Mouse (Mus musculus) MEL (cell line): ENCODE measurements around the gene Hectd1. TPM values are rescaled to one million over a fixed set of nuclear protein-coding genes. Genes with fewer than 3 reads are reported as not detected.
A peak's percentile ranks its signal among the peaks of the same experiment; 100 is the strongest.

Experiments
- DNase-seq: peaks from one replicate; pipeline ENCODE4 v3.0.0; 2011; ENCODE audit warnings: low read depth, low spot score
- H3K27ac ChIP-seq: 2 replicates; pipeline ENCODE4 v1.5.1; 2012; ENCODE audit warnings: low read depth, mild to moderate bottlenecking, control low read depth, low read length, moderate library complexity; ENCODE audit not compliant: control insufficient read depth
- H3K27me3 ChIP-seq, 2 experiments: fragments of 150-350 bp in 1 of 2; sonication (generic) in 1 of 2; 2 replicates each; pipeline ENCODE4 v1.6.1; 2012; ENCODE audit warnings: low read length in 2 of 2, mild to moderate bottlenecking in 2 of 2, improper control_type of control experiment in 1 of 2, moderate library complexity in 1 of 2; ENCODE audit not compliant: insufficient read depth in 2 of 2, control insufficient read depth in 1 of 2
- H3K36me3 ChIP-seq, 2 experiments: 2 replicates each; pipeline ENCODE4 v1.6.1; 2012 to 2014; ENCODE audit warnings: low read length in 2 of 2, improper control_type of control experiment in 1 of 2, inconsistent platforms in 1 of 2, mild to moderate bottlenecking in 1 of 2; ENCODE audit not compliant: insufficient read depth in 2 of 2, control insufficient read depth in 1 of 2
- H3K4me1 ChIP-seq, 2 experiments: fragments of 150-350 bp in 1 of 2; sonication (generic) in 1 of 2; 2 replicates each; pipeline ENCODE4 v1.6.1; 2012; ENCODE audit warnings: low read length in 2 of 2, improper control_type of control experiment in 1 of 2, mild to moderate bottlenecking in 1 of 2; ENCODE audit not compliant: insufficient read depth in 2 of 2, control insufficient read depth in 1 of 2
- H3K4me3 ChIP-seq, 2 experiments: fragments of 150-350 bp in 1 of 2; sonication (generic) in 1 of 2; 2 replicates each; pipeline ENCODE4 v1.5.1; 2012; ENCODE audit warnings: low read depth in 2 of 2, low read length in 2 of 2, mild to moderate bottlenecking in 2 of 2, moderate library complexity in 2 of 2, control low read depth in 1 of 2, improper control_type of control experiment in 1 of 2; ENCODE audit not compliant: control insufficient read depth in 1 of 2, insufficient read depth in 1 of 2
- H3K79me2 ChIP-seq: 2 replicates; pipeline ENCODE4 v1.6.1; 2012; ENCODE audit warnings: mild to moderate bottlenecking, low read length, moderate library complexity; ENCODE audit not compliant: control insufficient read depth, poor library complexity, insufficient read depth
- H3K9ac ChIP-seq: 2 replicates; pipeline ENCODE4 v1.6.1; 2012; ENCODE audit warnings: low read depth, mild to moderate bottlenecking, control low read depth, low read length, moderate library complexity; ENCODE audit not compliant: control insufficient read depth, poor library complexity, severe bottlenecking
- H3K9me3 ChIP-seq: fragments of 150-350 bp; sonication (generic); replicated peaks from 2 replicates; pipeline ENCODE4 v1.6.1; 2012; ENCODE audit warnings: mild to moderate bottlenecking, low read length, improper control_type of control experiment, moderate library complexity; ENCODE audit not compliant: insufficient read depth
- BHLHE40 ChIP-seq: IDR thresholded peaks from 2 replicates; pipeline ENCODE4 v1.6.1; 2012; ENCODE audit warnings: low read depth, mild to moderate bottlenecking, inconsistent platforms, low read length, improper control_type of control experiment, borderline replicate concordance
- CHD1 ChIP-seq: IDR thresholded peaks from 2 replicates; pipeline ENCODE4 v1.6.1; 2012; ENCODE audit warnings: low read depth, mild to moderate bottlenecking, inconsistent platforms, low read length, improper control_type of control experiment
- CTCF ChIP-seq, 3 experiments: IDR thresholded peaks in 2 of 3; conservative IDR thresholded peaks in 1 of 3; 2 replicates each; pipeline ENCODE4 v1.5.1; 2011 to 2012; ENCODE audit warnings: low read length in 3 of 3, low read depth in 2 of 3, mild to moderate bottlenecking in 2 of 3, improper control_type of control experiment in 1 of 3, inconsistent platforms in 1 of 3, mixed read lengths in 1 of 3, moderate library complexity in 1 of 3; ENCODE audit not compliant: control insufficient read depth in 1 of 3, insufficient read depth in 1 of 3, poor library complexity in 1 of 3, severe bottlenecking in 1 of 3
- EP300 ChIP-seq, 2 experiments: IDR thresholded peaks; 2 replicates each; pipeline ENCODE4 v1.6.1; 2011; ENCODE audit warnings: improper control_type of control experiment in 2 of 2, low read length in 2 of 2, low read depth in 1 of 2, mild to moderate bottlenecking in 1 of 2
- KAT2A ChIP-seq: conservative IDR thresholded peaks from 2 replicates; pipeline ENCODE4 v1.6.1; 2012; ENCODE audit warnings: low read depth, low read length, improper control_type of control experiment, inconsistent platforms
- MAX ChIP-seq: IDR thresholded peaks from 2 replicates; pipeline ENCODE4 v1.6.1; 2011; ENCODE audit warnings: low read length, improper control_type of control experiment
- MXI1 ChIP-seq: IDR thresholded peaks from 2 replicates; pipeline ENCODE4 v1.6.1; 2011; ENCODE audit warnings: mild to moderate bottlenecking, low read depth, low read length, improper control_type of control experiment
- MYB ChIP-seq: IDR thresholded peaks from 2 replicates; pipeline ENCODE4 v1.6.1; 2011; ENCODE audit warnings: mild to moderate bottlenecking, low read depth, low read length, improper control_type of control experiment
- NELFE ChIP-seq: IDR thresholded peaks from 2 replicates; pipeline ENCODE4 v1.6.1; 2011; ENCODE audit warnings: low read depth, low read length, improper control_type of control experiment
- POLR2A ChIP-seq, 2 experiments: IDR thresholded peaks; 2 replicates each; pipeline ENCODE4 v1.6.1; 2011 to 2012; ENCODE audit warnings: low read length in 2 of 2, mild to moderate bottlenecking in 2 of 2, control low read depth in 1 of 2, improper control_type of control experiment in 1 of 2, low read depth in 1 of 2, moderate library complexity in 1 of 2; ENCODE audit not compliant: control insufficient read depth in 1 of 2, insufficient read depth in 1 of 2, poor library complexity in 1 of 2
- SIN3A ChIP-seq: IDR thresholded peaks from 2 replicates; pipeline ENCODE4 v1.6.1; 2012; ENCODE audit warnings: low read length, improper control_type of control experiment, inconsistent platforms
- TAL1 ChIP-seq: IDR thresholded peaks from 2 replicates; pipeline ENCODE4 v1.6.1; 2012; ENCODE audit warnings: mild to moderate bottlenecking, inconsistent platforms, low read length, moderate library complexity, mixed read lengths
- TBP ChIP-seq: IDR thresholded peaks from 2 replicates; pipeline ENCODE4 v1.8.0; 2011; ENCODE audit warnings: low read depth, low read length, improper control_type of control experiment
- TCF12 ChIP-seq: IDR thresholded peaks from 2 replicates; pipeline ENCODE4 v1.6.1; 2014; ENCODE audit warnings: low read depth, mild to moderate bottlenecking, inconsistent platforms, low read length, improper control_type of control experiment, moderate library complexity
- UBTF ChIP-seq: IDR thresholded peaks from 2 replicates; pipeline ENCODE4 v1.6.1; 2012; ENCODE audit warnings: low read depth, mild to moderate bottlenecking, inconsistent platforms, low read length, improper control_type of control experiment, moderate library complexity, borderline replicate concordance; ENCODE audit not compliant: insufficient read depth
- USF1 ChIP-seq: IDR thresholded peaks from 2 replicates; pipeline ENCODE4 v1.6.1; 2014; ENCODE audit warnings: low read depth, mild to moderate bottlenecking, inconsistent platforms, low read length, improper control_type of control experiment, moderate library complexity
- ZMIZ1 ChIP-seq: IDR thresholded peaks from 2 replicates; pipeline ENCODE4 v1.6.1; 2012; ENCODE audit warnings: low read depth, mild to moderate bottlenecking, inconsistent platforms, low read length, improper control_type of control experiment, moderate library complexity
- polyA plus RNA-seq, 2 experiments: library from polyadenylated mRNA; stranded (reverse) in 1 of 2; unstranded in 1 of 2; fragments of >175 nt in 1 of 2; fragments of >200 nt in 1 of 2; gene quantifications; 2 replicates each; pipeline versions ENCODE4 v1.2.1 to v1.2.4; 2012; ENCODE audit warnings: low replicate concordance in 2 of 2, low read depth in 1 of 2; ENCODE audit not compliant: insufficient read length in 2 of 2, insufficient read depth in 1 of 2, missing spikeins in 1 of 2
- total RNA-seq: library from RNA; depleted of rRNA; stranded (reverse); fragments of 300-350 nt; gene quantifications from 2 replicates; pipeline ENCODE4 v1.2.3, GENCODE M21; 2012

Gene Hectd1
- total and polyA plus RNA-seq, 3 experiments, result 55.2 to 248 (median 72.0) TPM

- peak overlapping the region; percentile 58 for H3K27ac ChIP-seq
- peaks cover 10 to 29% of the 10 kb centered on the region in 2 experiments for H3K4me1 ChIP-seq
- H3K79me2 ChIP-seq, result no peaks in the 10 kb centered on the region
- no peaks in the 10 kb centered on the region for H3K27me3 ChIP-seq
- H3K9me3 ChIP-seq, result no peaks in the 10 kb centered on the region
- H3K36me3 ChIP-seq, result peaks cover 0 to 28% of the 10 kb centered on the region in 2 experiments; a peak in 2 of 4 replicates
- TF ChIP-seq TBP, result peak; percentile 76
- TF ChIP-seq KAT2A, result no peak
- no peak for TF ChIP-seq SIN3A
- TF ChIP-seq POLR2A (IDR thresholded peaks at IDR 0.05; ENCODE audit: control insufficient read depth in 1 of 2, insufficient read depth in 1 of 2, low read depth in 1 of 2, low read length in 2 of 2, poor library complexity in 1 of 2), result no peak
- no peak for TF ChIP-seq MAX
- TF ChIP-seq TAL1, result no peak
- TF ChIP-seq UBTF, result no peak
- no peak for TF ChIP-seq CTCF (IDR thresholded peaks at IDR 0.05 in 2 of 3, conservative IDR thresholded peaks at IDR 0.05 in 1 of 3; ENCODE audit: control insufficient read depth in 1 of 3, insufficient read depth in 1 of 3, low read depth in 2 of 3, low read length in 3 of 3, poor library complexity in 1 of 3, severe bottlenecking in 1 of 3)
- no peak for TF ChIP-seq MYB
- TF ChIP-seq CHD1, result no peak
- TF ChIP-seq EP300 (IDR thresholded peaks at IDR 0.05; ENCODE audit: low read depth in 1 of 2, low read length in 2 of 2), result peak in 1 of 2 experiments; percentile 11; a peak in 1 of 4 replicates
- TF ChIP-seq ZMIZ1, result no peak
- TF ChIP-seq TCF12, result no peak
- no peak for TF ChIP-seq BHLHE40
- no peak; the same call in 1 of the 2 replicates for TF ChIP-seq NELFE
- TF ChIP-seq MXI1, result 0 out of 2 replicates have a peak, but pooled peaks have one; percentile 6
- TF ChIP-seq, all 39 proteins: peak for 3
- peak; percentile 65 for DNase-seq
- H3K4me3 ChIP-seq, result peak overlapping the region in 1 of 2 experiments; percentile 14; a peak in 1 of 4 replicates
- peak overlapping the region; percentile 32 for H3K9ac ChIP-seq
Measured at GRCm38 (mm10) chr12:51866226-51866910, 37.0 kb upstream of the Hectd1 start.

- peak; percentile 56 for DNase-seq
- TF ChIP-seq SIN3A (no peak), TAL1 (no peak), EP300 (IDR thresholded peaks at IDR 0.05; ENCODE audit: low read depth in 1 of 2, low read length in 2 of 2) (no peak), USF1 (peak; percentile 52), TCF12 (no peak)
- Histone ChIP-seq H3K4me3 (no peak overlapping the region), H3K79me2 (no peaks in the 10 kb centered on the region), H3K27me3 (no peaks in the 10 kb centered on the region), H3K36me3 (peaks cover 0 to 22% of the 10 kb centered on the region in 2 experiments; a peak in 2 of 4 replicates), H3K9ac (peak overlapping the region; percentile 32), H3K4me1 (peaks cover 8 to 24% of the 10 kb centered on the region in 2 experiments), H3K27ac (peak overlapping the region; percentile 58), H3K9me3 (no peaks in the 10 kb centered on the region)
Measured at GRCm38 (mm10) chr12:51865790-51866179, 36.4 kb upstream of the Hectd1 start.
